Mouse (Mus musculus) gastrocnemius, adult 8-10 months (tissue): ENCODE results near the gene Lrch1. TPM values are rescaled to one million over a fixed set of nuclear protein-coding genes. Genes with fewer than 3 reads are reported as not detected.

Experiments
- DNase-seq, 2 experiments: peaks; one replicate each; pipeline ENCODE4 v3.0.0; 2022; ENCODE audit warnings: low spot score in 2 of 2
- total RNA-seq, 4 experiments: library from RNA; stranded (reverse); gene quantifications; 2 replicates each; pipeline ENCODE4 v1.2.4; 2022

Lrch1 gene
- total RNA-seq, 4 experiments from 2014 or later: 1.8 to 3.1 (median 2.5) TPM

DNA sequence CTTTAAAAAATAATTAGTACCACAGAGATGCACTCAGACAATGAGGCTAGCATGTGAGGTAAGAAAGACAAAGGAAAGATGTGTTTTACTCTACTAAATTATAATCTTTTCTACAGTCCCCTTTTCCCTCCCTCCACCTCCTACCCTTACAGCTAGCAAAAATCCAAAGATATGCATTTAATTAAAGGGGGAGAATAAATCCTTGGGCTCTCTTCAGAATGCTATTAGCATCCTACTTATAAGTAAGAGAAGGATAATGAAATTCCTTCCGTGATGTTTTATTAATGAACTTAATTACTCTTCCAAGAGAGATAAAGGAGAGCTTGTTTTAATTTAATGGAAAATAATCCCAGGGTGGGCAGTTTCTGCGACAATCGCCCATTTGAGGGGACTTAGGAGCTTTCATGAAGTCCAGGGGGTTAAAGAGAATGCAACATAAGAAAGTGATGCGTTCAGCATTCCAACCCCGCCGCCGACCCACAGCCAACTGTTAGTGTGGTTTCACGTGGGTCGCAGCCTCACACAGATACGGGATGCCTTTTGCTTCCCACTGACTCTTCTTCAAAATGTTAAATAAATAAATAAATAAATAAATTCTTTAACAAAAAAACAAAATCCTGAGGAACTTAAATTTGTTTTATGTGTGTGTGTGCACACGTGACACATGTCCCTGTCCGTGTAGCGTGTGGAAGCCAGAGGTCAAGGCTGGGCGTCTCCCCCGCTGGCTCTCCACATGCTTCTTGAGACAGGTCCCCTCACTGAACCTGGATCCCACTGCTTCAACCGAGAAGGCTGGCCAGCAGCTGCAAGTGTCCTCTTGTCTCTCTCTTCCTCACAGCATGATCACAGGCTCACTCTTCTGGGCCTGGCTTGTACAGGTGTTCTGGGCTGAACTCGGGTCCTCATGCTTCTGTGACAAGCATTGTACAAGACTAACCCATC is 132.6 kb downstream of the Lrch1 start:
- no peak for DNase-seq

- DNase-seq: no peak
Measured at GRCm38 (mm10) chr14:74811617-74812016, 136.1 kb downstream of the Lrch1 start.

DNA sequence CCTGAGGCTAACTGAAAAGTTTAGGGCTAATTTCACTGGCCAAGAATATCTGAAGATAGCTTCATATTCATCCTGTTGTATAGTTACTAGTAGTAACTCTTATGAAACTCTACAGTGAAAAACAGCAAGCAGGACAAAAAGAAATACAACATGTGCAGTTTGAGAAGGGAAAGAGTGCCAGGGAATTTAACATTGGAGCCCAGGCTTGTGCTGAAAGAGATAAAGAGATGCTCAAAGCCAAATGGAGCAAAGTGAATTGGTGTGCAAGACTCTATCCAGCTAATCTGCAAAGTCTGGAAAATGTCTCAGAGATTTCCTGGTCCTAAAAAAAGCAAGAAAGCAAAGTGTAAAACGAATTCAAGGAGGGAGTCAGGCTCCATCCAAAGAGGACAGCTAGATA is 145.7 kb downstream of the Lrch1 start:
- DNase-seq: no peak

DNA sequence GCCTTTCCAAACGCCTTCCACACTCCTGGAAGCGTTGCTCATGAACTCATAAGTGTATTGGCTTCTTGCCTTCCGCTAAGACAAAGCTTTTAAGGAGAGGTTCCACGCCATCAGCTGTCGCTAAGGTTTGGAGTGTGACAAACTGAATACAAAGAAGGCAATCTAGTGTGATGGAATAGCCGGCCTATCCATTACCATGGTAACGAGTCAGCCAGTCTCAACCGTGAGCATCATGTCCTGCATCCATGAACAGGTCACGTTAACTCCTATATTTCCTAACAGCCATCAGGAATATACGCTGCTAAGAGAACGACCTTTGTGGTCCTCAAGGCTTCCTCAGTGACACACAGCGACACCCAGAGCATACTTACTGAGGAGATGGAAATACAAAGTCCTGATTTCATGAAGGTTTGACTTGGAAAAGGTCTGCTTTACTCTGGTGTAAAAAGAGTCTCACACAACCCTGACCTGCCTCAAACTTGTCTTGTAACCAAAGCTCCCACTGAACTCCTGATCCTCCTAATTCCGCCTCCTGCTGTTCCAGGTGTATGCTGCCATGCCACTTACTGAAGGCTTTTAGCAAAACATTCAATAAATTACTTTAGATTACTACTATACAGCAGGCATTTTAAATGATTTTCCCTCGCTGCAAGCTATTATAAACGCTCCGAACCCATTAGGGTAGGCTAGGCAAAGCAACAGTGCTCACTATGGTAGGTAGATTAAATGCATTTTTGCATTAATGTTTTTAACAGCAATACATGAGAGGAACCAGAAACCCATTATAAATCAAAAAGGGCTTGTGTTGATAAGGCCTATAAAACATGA is 149.4 kb downstream of the Lrch1 start:
- no peak for DNase-seq

GRCm38 (mm10) chr14:74797386-74798062 is 150.2 kb downstream of the Lrch1 start:
- no peak for DNase-seq

DNA sequence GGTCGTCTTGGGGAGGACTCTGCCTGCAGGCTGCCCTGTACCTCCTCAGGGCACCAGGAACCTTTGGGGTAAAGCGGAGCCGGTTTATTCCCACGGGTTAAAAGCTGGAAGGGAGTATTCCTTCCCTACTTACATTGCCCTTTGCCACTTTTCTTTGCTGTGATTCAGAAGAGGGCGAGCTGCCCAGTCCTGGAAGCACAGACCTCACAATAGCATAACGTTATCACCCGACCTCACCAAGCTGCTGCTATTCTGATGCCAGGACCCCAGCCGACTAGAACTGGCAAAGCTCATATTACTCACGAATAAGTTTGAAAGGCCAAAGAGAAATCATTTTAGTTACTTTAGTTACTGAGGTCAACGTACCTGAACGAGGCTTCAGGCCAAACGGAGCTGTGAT is 152.7 kb downstream of the Lrch1 start:
- DNase-seq: no peak

DNA sequence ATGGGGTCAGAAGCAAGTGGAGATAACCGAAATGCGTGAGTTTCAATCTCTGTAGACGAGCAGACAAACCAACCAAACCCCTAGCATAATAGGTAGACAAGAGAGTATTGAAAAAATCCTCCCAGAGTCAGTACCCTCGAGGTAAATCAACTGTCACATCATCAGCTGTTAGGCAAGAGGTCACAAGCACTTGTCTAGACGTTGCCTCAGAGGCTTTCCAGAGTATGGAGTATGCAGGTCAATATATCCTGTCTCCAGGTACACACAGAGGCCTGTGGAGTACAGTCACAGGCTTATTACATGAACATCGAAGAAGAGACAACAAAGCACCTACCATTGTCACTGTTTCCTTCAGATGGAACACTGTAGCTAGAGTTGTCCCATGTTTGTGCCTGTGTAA is 154.9 kb downstream of the Lrch1 start:
- DNase-seq: no peak

DNA sequence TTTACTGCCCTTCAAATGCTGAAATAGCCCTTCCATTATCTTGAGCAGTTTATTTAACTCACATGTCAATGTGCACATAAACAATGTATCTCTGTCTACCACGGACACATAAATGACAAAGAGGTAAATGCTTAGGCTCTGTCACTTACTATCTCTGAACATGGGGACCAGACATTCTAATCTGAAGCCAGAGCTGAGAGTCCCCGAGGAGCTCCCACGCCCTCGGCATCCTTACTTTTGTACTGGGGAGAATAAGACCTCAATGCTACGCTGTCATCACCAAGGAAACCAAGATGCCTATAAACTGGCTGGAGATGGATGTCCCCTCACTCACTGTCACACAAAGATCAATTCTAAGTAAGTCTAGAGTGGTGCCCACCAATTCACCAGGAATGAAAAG is 157.1 kb downstream of the Lrch1 start:
- no peak for DNase-seq

DNA sequence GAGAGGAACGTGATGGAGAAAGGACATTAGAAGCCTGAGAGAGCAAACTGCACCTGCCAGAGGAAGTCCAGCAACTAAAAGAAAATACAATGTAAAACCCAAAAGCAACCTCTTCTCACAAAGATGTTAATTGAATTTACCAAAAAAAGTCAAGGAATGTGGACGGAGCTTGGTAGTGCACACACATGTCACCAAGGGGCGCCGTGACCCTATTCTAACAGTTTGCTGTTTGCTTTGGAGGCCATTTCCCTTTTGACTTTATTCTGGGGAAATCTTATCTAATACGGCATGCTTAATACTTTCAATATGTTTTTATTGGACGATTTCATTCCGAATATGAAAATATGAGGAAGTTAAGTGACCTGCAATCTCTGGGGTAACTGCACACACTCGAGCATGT is 158.9 kb downstream of the Lrch1 start:
- DNase-seq: no peak

DNA sequence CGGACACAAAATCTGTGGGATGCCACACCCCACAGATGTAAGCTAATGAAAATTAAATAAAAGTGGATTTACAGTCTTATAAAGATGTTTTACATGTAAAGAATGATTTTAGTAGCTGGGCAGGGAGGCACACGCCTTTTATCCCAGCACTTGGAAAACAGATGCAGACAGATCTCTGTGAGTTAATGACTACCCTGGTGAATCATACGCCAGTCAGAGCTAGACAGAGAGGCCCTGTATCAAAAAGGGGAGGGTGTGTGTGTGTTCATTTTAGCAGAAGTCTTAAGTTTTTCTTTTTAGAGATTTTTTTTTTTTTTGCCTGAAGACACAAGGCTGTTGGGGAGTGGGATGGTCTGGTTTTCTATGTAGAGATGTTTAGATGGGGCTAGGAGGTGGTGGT is 160.0 kb downstream of the Lrch1 start:
- no peak for DNase-seq

DNA sequence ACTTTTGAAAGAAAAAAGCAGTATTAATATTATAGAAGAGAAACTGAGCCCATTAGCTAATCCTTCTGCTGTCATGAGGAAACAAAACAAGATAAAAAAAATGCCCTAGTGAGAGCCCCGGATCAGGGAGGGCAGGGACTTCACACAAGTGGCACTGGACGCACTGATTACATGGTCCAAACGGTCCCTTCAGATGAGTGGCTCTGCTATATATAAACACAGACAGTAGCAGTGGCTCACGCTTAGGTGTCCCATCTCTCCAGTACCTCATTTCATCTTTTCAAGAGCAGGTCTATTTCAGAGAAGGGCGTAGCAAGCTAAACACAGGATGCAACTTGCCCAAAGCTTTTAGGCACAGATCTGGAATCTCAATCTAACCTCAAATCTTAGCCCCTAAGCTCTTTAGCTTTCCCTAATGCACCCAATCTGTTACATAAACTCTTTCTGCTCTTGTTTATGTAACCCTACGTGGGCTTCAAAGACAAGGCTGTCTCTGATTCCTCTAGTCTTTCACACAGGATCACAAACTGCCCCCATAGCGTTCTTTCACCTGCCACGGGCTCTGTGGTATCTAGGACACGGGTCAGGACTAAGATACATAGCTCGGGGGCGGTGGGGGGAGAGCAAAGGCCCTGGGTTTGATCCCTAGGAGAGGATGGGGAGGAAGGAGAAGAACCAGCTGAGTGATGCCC is 163.3 kb downstream of the Lrch1 start:
- DNase-seq: no peak

GRCm38 (mm10) chr14:74774046-74774619 is 173.5 kb downstream of the Lrch1 start:
- no peak for DNase-seq

- no peak for DNase-seq
Measured at GRCm38 (mm10) chr14:74767892-74768291, 179.8 kb downstream of the Lrch1 start.

DNA sequence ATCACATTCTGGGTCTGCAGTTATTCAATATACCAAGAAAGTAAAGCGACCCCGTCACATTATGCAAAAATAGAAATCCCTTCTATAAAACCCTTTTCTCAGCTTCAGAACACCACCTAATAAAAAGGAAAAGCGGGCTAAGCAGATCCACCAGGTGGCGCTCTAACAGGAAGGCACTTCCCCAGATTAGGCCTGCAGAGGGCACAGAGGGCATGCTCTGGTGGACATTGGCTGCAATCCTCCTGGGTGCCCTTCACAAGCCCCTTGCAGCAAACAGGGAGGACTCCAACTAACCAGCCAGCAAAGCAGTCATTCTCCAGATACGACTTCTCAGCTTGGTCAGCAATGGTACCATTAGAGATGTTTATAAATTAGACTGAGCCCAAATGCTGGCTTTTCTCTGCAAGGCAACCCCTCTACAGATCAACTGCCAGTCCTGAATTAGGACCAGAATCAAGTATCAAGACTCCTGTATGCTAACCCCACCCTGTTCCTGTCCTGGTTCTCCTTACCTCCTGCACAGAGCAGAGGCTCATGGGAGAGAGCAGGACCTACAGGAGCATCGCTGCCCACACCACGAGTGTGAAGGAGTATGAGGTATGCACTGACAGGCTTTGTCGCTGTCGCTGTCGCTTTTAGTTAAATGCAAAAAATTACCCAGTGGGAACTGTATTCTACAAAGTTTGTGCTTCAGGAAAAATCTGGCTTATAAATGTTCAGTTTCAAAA is 183.3 kb downstream of the Lrch1 start:
- DNase-seq: peak; percentile 37 to 48

DNA sequence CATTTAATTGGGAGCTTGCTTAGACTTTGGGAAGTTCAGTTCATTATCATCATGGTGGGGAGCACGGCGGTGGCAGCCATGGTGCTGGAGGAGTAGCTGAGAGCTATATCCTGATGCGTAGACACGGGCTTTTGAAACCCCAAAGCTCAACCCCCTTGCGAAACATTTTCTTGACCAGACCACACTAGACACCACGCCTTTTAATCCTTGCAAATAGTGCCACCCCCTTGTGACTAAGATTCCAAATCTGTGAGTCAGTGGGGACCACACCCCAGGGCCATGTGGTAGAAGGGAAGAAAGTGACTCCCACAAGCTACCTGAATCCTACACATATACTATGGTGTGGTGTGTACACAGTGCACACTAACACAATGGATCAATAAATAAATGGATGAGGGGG is 210.8 kb downstream of the Lrch1 start:
- no peak for DNase-seq

DNA sequence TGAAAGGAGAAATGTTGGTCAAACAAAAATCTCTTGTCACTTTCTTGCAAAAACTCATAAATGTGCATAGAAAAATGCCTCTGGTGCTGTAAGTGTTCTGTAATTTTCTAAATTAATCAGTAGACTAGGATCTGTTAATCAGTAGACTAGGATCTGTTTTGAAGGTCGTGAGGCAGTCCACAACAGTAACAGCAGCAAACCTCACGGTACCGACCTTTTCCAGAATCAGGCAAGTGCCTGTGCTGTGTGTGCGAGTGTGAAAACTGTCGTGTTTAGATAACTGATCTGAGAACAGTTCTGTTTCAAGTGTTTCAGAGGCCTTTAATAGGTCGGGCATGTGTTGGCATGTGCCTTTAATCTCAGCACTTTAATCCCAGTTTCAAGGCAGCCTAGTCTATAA is 212.2 kb downstream of the Lrch1 start:
- no peak for DNase-seq

- no peak for DNase-seq
Measured at GRCm38 (mm10) chr14:74733397-74733796, 214.3 kb downstream of the Lrch1 start.

GRCm38 (mm10) chr14:74732079-74732783 is 215.4 kb downstream of the Lrch1 start, which contains the start of gene Esd:
Gene Esd (plus strand): TSS chr14:74732297.
- DNase-seq: peak; percentile 89 to 90
